Mouse (Mus musculus) stomach, embryonic 16.5 days (tissue): ENCODE data around the gene Glipr1l1. TPM values are rescaled to one million over a fixed set of nuclear protein-coding genes. Genes with fewer than 3 reads are reported as not detected.
"Not testable (repeated sequence)": the region's sequence is repeated elsewhere in the genome, so short reads cannot be mapped to it uniquely, and the experiment has no call there.

Experiments used
- ATAC-seq: fragments of 200-750 bp; cut with Nextera tagmentation; 2 replicates; pipeline ENCODE4 v1.8.0; 2017; ENCODE audit warnings: moderate number of reproducible peaks, moderate TSS enrichment; ENCODE audit not compliant: insufficient read depth, low FRiP score
- H3K27ac ChIP-seq: fragments of 300-500 bp; sonication (generic); 2 replicates; pipeline ENCODE4 v1.5.1; 2014; ENCODE audit warnings: low read length
- H3K27me3 ChIP-seq: fragments of 300-500 bp; sonication (generic); 2 replicates; pipeline ENCODE4 v1.6.1; 2014; ENCODE audit warnings: low read length, control low read depth, mixed read lengths; ENCODE audit not compliant: control insufficient read depth, insufficient read depth
- H3K36me3 ChIP-seq: fragments of 300-500 bp; sonication (generic); 2 replicates; pipeline ENCODE4 v1.6.1; 2014; ENCODE audit warnings: low read length; ENCODE audit not compliant: control insufficient read depth, insufficient read depth
- H3K4me1 ChIP-seq: fragments of 300-500 bp; sonication (generic); 2 replicates; pipeline ENCODE4 v1.6.1; 2014; ENCODE audit warnings: low read length, control low read depth, mixed read lengths; ENCODE audit not compliant: control insufficient read depth, insufficient read depth
- H3K4me2 ChIP-seq: fragments of 300-500 bp; sonication (generic); 2 replicates; pipeline ENCODE4 v1.6.1; 2014; ENCODE audit warnings: low read depth, low read length, mixed read lengths
- H3K4me3 ChIP-seq: fragments of 300-500 bp; sonication (generic); replicated peaks from 2 replicates; pipeline ENCODE4 v1.5.1; 2014; ENCODE audit warnings: mild to moderate bottlenecking, low read length
- H3K9ac ChIP-seq: fragments of 300-500 bp; sonication (generic); 2 replicates; pipeline ENCODE4 v1.6.1; 2014; ENCODE audit warnings: low read length
- H3K9me3 ChIP-seq: fragments of 300-500 bp; sonication (generic); replicated peaks from 2 replicates; pipeline ENCODE4 v1.6.1; 2016; ENCODE audit warnings: low read length, control low read depth; ENCODE audit not compliant: control insufficient read depth
- WGBS: fragments of 180-500 bp; shearing (Covaris S2); extraction: QIAGEN DNeasy Blood & Tissue Kit; methylation state at CpG from one replicate; pipeline ENCODE4 v1.1.7; 2014; 5-methylcytosine and 5-hydroxymethylcytosine counted together
- polyA plus RNA-seq: library from polyadenylated mRNA; unstranded; fragments of >200 nt; fragmentation: Nextera tagmentation; extraction: Ambion mirVana; gene quantifications from 2 replicates; pipeline ENCODE4 v1.2.1, GENCODE M21; 2015

The Glipr1l1 gene
- polyA plus RNA-seq, 1 experiment from 2014 or later, result not detected

DNA sequence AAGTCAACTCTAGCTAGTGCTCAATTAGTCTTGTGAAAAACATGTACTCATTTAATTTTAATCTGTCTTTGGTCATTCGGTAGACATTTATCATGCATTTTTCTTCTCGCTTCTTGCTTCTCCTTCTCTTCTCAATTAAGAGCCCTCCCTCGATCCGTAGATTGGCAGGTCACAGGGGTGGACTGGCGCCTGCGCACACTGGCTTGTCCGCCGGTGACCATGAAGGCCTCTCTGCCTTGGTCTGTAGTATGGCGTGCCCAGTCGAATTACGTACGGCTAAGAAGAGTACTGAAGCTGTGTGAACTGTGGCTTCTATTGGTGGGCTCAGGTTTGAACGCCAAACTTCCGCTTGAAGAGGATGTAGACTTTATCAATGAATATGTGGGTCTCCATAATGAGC is 23.2 kb downstream of the Glipr1l1 start, which contains the start of gene Glipr1l2:
TSS of gene Glipr1l2 (plus strand) at position 198 of the 400 bp plus-strand sequence.
- Histone ChIP-seq H3K4me1 (no peaks in the 10 kb centered on the region), H3K36me3 (no peaks in the 10 kb centered on the region), H3K4me2 (no peak within 1 kb of the TSS), H3K9ac (no peak within 1 kb of the TSS), H3K4me3 (no peak within 1 kb of the TSS), H3K27ac (no peak within 1 kb of the TSS), H3K9me3 (no peaks in the 10 kb centered on the region), H3K27me3 (no peaks in the 10 kb centered on the region)
- no peak for ATAC-seq
- WGBS, result 93% methylated on average over 14 of the region's 14 CpGs

DNA sequence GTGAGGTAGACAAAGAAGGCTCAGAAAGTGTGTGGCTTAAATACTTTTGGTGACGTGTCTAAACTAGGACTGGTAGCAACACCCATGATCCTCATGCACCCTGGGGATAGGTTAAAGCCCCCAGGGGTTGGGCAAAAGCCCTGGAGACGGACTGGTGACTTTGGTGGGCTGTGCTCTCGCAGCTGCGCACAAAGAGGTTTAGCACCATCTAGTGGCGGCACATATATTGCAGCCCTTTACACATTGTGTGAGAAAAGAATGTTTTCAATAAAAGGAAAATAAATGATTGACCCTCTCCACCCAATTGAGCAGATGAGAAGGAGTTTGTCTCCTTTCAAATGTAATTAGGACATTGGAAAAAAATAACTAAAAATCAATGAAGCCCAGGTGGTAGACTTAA is 45.8 kb downstream of the Glipr1l1 start:
- H3K9me3 ChIP-seq, H3K36me3 ChIP-seq, H3K4me1 ChIP-seq, H3K27me3 ChIP-seq, ATAC-seq, H3K9ac ChIP-seq, H3K27ac ChIP-seq, H3K4me2 ChIP-seq, H3K4me3 ChIP-seq: not testable (repeated sequence)
- 5% methylated on average over 5 of the region's 5 CpGs for WGBS

GRCm38 (mm10) chr10:112110401-112110800 is 50.4 kb downstream of the Glipr1l1 start:
- H3K4me1 ChIP-seq, result no peaks in the 10 kb centered on the region
- no peaks in the 10 kb centered on the region for H3K36me3 ChIP-seq
- H3K27me3 ChIP-seq, result no peaks in the 10 kb centered on the region
- H3K27ac ChIP-seq, result no peak overlapping the region
- no peaks in the 10 kb centered on the region for H3K9me3 ChIP-seq
- H3K4me3 ChIP-seq, result no peak overlapping the region
- 90% methylated on average over 7 of the region's 7 CpGs for WGBS
- H3K9ac ChIP-seq, result no peak overlapping the region
- H3K4me2 ChIP-seq, result no peak overlapping the region
- no peak for ATAC-seq

- not testable (repeated sequence) for H3K9ac ChIP-seq, H3K4me1 ChIP-seq, H3K4me3 ChIP-seq, H3K27me3 ChIP-seq, H3K27ac ChIP-seq, H3K36me3 ChIP-seq, H3K4me2 ChIP-seq, H3K9me3 ChIP-seq, ATAC-seq
- WGBS, result 52% methylated on average over 2 of the region's 2 CpGs
These were observed 65.1 kb downstream of the Glipr1l1 start for GRCm38 (mm10) chr10:112125090-112125489.

DNA sequence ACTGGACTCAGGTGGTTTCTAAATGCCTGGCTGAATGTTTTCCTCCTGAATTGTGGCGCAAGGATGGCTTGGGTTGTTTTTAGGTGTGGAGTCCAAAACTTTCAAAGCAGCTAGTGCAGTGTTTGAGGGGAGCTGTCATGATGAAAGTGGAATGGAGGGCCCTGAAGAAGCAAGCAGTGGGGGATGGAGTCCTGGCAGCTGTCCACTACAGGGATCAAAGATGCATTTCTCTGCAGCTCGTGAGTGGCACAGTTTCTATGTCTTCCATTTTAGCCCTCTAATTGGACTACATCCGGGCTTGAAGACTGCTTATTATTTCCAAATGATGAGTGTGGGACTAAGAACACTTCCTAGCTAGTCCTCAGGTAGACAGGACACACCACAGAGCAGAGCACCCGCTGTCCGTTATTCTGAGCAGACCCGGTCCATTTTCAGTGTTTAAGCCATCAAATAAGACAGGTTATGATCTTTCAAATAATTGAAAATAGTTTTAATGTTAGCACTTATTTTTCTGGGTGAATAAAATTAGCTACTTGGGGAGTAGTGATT is 67.8 kb downstream of the Glipr1l1 start:
- not testable (repeated sequence) for H3K4me2 ChIP-seq, ATAC-seq

More for the DNA sequence above, 67.8 kb downstream of the Glipr1l1 start:
- not testable (repeated sequence) for H3K4me1 ChIP-seq, H3K27me3 ChIP-seq, H3K9ac ChIP-seq, H3K36me3 ChIP-seq, H3K4me3 ChIP-seq, H3K27ac ChIP-seq, H3K9me3 ChIP-seq
- WGBS, result 76% methylated on average over 6 of the region's 6 CpGs

Other genes with a start within 250 kb of the Glipr1l1 start
- 38.0 and 40.2 TPM in 2 replicates for gene Krr1, start 87.5 kb upstream of the Glipr1l1 start, polyA plus RNA-seq
- gene Glipr1, start 57.6 kb upstream of the Glipr1l1 start, polyA plus RNA-seq, result 14.7 and 14.9 TPM in 2 replicates
- gene Glipr1l2, start 23.2 kb downstream of the Glipr1l1 start, polyA plus RNA-seq, result not detected in 2 replicates
- not detected in 2 replicates for gene Glipr1l3, start 100.1 kb downstream of the Glipr1l1 start, polyA plus RNA-seq
- gene Caps2, start 103.4 kb downstream of the Glipr1l1 start, polyA plus RNA-seq, result 0.32 TPM in 1 of 2 replicates, not detected in the other
- gene Kcnc2, start 210.9 kb downstream of the Glipr1l1 start, polyA plus RNA-seq, result 1.1 and 1.2 TPM in 2 replicates